Mouse (Mus musculus) liver, embryonic 11.5 days (tissue): ENCODE results near the gene Birc7. TPM values are rescaled to one million over a fixed set of nuclear protein-coding genes. Genes with fewer than 3 reads are reported as not detected.

Experiments used
- ATAC-seq: fragments of 200-750 bp; cut with Nextera tagmentation; replicated peaks from 2 replicates; pipeline ENCODE4 v1.8.0; 2017; ENCODE audit warnings: moderate number of reproducible peaks, mild to moderate bottlenecking, moderate TSS enrichment, moderate library complexity; ENCODE audit not compliant: low FRiP score
- DNase-seq: peaks from one replicate; pipeline ENCODE4 v3.0.0-alpha.2; 2017; ENCODE audit warnings: low spot score
- H3K27ac ChIP-seq: fragments of 300-500 bp; sonication (generic); 2 replicates; pipeline ENCODE4 v1.5.1; 2014; ENCODE audit warnings: mild to moderate bottlenecking, low read depth, low read length, control low read depth
- H3K27me3 ChIP-seq: fragments of 300-500 bp; sonication (generic); replicated peaks from 2 replicates; pipeline ENCODE4 v1.6.1; 2014; ENCODE audit warnings: low read length, mixed read lengths; ENCODE audit not compliant: control insufficient read depth, insufficient read depth
- H3K36me3 ChIP-seq: fragments of 300-500 bp; sonication (generic); 2 replicates; pipeline ENCODE4 v1.6.1; 2014; ENCODE audit warnings: mild to moderate bottlenecking, low read length, moderate library complexity, mixed read lengths; ENCODE audit not compliant: control insufficient read depth, insufficient read depth
- H3K4me1 ChIP-seq: fragments of 300-500 bp; sonication (generic); replicated peaks from 2 replicates; pipeline ENCODE4 v1.6.1; 2014; ENCODE audit warnings: low read length, mixed read lengths; ENCODE audit not compliant: control insufficient read depth, insufficient read depth
- H3K4me2 ChIP-seq: fragments of 300-500 bp; sonication (generic); 2 replicates; pipeline ENCODE4 v1.6.1; 2014; ENCODE audit warnings: mild to moderate bottlenecking, control low read depth, moderate library complexity
- H3K4me3 ChIP-seq: fragments of 300-500 bp; sonication (generic); 2 replicates; pipeline ENCODE4 v1.5.1; 2014; ENCODE audit warnings: low read depth, low read length, control low read depth
- H3K9ac ChIP-seq: fragments of 300-500 bp; sonication (generic); 2 replicates; pipeline ENCODE4 v1.6.1; 2014; ENCODE audit warnings: low read depth, low read length, control low read depth
- H3K9me3 ChIP-seq: fragments of 300-500 bp; sonication (generic); 2 replicates; pipeline ENCODE4 v1.6.1; 2016; ENCODE audit warnings: low read length, inconsistent platforms, mixed read lengths; ENCODE audit not compliant: control insufficient read depth
- WGBS: fragments of 180-500 bp; shearing (Covaris S2); extraction: QIAGEN DNeasy Blood & Tissue Kit; methylation state at CpG from one replicate; pipeline ENCODE4 v1.1.7; 2014; 5-methylcytosine and 5-hydroxymethylcytosine counted together
- polyA plus RNA-seq: library from polyadenylated mRNA; unstranded; fragments of >200 nt; fragmentation: Nextera tagmentation; extraction: Ambion mirVana; gene quantifications from 2 replicates; pipeline ENCODE4 v1.2.1, GENCODE M21; 2014

Gene Birc7
- polyA plus RNA-seq, 1 experiment from 2014 or later: not detected

DNA sequence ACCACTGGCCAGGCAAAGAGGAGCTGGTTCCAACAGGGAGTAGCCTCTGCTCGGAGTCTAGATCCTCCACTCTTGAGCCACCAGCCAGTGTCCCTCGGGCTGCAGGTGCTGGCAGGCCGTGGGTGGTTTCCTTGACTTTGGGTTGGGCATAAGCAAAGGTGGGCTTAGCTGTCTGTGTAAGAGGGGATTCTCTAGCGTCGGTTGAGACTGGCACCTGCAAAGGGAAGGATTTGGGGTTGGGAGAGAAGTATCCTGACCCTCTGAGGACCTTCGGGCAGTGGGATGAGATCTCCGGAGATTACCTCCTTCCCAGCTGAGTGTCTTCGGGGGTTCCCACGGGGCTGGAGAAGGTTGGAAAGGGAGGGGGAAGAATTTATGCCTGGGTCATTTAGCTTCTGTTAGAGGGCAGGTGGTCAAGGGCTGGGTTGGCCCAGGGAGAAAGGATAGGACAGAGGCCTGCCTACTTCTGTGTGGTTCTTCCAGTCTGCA lies 36.9 kb upstream of the Birc7 start:
- Histone ChIP-seq H3K36me3 (no peaks in the 10 kb centered on the region), H3K9ac (no peak overlapping the region), H3K9me3 (no peaks in the 10 kb centered on the region), H3K4me1 (peaks cover 10% of the 10 kb centered on the region), H3K27me3 (peaks cover 96% of the 10 kb centered on the region), H3K4me3 (no peak overlapping the region), H3K27ac (no peak overlapping the region), H3K4me2 (no peak overlapping the region)
- ATAC-seq: no peak
- 13% methylated on average over 9 of the region's 9 CpGs for WGBS
- no peak for DNase-seq

DNA sequence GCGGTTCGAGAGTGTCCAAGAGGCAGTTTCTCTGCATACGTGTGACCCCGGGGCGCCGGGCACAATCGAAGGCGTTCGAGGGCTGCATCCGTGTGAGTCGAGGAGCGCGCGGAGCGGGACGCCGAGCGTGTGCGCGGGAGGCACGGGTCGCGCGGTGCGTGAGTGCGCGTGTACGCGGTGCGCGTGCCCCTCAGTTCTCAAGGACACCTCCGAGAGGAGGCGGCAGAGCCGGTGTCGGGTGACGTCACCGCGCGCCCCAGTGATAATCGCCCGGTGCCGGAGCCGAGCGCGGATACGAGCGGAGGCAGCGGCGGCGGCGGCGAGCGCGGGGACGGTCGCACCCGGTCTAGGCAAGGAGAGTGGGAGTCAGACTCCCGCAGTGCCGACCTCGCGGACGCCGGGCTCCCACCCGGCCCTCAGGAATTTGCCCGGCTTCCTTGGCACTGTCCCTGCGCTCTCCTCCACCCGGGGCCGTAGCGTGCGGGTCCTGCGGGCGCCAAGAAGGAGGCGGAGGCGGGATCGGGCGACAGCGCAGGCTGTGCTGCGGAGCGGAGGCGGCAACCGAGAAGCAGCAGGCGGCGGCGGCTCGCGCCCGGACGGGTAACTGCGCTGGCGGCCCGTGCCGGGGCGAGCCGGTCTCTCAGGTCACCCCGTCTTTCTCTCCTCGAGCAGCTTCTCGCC lies 35.8 kb upstream of the Birc7 start:
- Histone ChIP-seq H3K9ac (no peak overlapping the region), H3K4me1 (peaks cover 10% of the 10 kb centered on the region)
- DNase-seq: no peak

DNA sequence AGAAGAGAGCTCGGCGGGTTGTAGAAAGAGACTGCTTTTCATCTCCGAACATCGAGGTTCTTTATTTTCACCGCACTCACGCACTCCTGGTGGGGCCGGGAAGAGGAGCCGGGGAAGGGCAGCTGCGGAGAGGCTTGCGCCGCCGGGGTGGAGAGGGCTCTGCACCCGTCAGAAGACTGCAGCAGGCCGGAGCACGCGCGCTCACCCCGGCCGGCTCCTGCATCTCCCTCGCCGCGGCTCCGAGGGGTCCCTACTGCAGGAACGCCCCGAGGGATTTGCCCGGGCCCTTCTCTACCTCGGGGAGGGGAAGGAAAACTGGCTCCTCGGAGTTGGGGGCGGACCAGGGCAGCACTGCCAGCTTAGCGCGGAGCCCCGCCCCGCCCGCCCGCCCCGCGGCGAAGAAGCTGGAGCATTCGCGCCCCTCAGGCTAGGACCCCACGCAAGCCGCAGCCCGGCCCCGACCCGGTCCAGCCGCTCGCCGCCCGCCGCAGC lies 35.2 kb upstream of the Birc7 start:
- H3K4me1 ChIP-seq: peaks cover 10% of the 10 kb centered on the region
- peak overlapping the region; percentile 40 for H3K4me3 ChIP-seq
- ATAC-seq (no peak), DNase-seq (peak; percentile 48)
- H3K9ac ChIP-seq: no peak overlapping the region
- H3K27ac ChIP-seq: no peak overlapping the region
- peak overlapping the region; percentile 66 for H3K4me2 ChIP-seq
- no peaks in the 10 kb centered on the region for H3K36me3 ChIP-seq
- peaks cover 92% of the 10 kb centered on the region for H3K27me3 ChIP-seq
- H3K9me3 ChIP-seq: no peaks in the 10 kb centered on the region
- 2% methylated on average over 49 of the region's 50 CpGs for WGBS

More for the DNA sequence above, 35.8 kb upstream of the Birc7 start:
- Histone ChIP-seq H3K36me3 (no peaks in the 10 kb centered on the region), H3K9me3 (no peaks in the 10 kb centered on the region), H3K27ac (no peak overlapping the region), H3K4me3 (peak overlapping the region; percentile 40), H3K27me3 (peaks cover 98% of the 10 kb centered on the region), H3K4me2 (peak overlapping the region; percentile 66)
- 1% methylated on average over 95 of the region's 97 CpGs for WGBS
- ATAC-seq: no peak

DNA sequence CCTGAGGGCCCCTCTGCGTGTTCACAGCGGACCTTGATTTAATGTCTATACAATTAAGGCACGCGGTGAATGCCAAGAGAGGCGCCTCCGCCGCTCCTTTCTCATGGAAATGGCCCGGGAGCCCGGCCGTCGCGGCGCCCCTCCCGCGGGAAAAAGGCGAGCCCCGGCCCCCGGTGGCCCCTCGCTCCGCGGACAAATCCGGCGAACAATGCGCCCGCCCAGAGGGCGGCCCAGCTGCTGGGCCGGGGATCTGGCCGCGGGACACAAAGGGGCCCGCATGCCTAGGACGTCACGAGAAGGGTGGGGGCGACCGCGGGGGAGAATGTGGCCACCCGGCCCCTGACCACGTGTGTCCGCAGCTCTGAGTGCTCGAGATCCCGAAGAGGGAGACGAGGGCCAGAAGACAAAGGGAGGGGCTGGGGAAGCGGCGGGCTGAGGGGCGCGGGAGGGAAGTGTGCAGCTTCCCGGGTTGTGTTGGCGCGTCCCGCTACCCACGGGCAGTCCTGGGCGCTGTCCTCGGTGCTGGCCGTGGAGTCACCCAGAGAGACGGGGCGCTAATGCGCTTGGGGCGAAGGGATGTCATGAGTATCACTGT lies 34.7 kb upstream of the Birc7 start:
- Histone ChIP-seq H3K9ac (no peak overlapping the region), H3K9me3 (no peaks in the 10 kb centered on the region), H3K4me2 (peak overlapping the region; percentile 66), H3K27ac (no peak overlapping the region), H3K27me3 (peaks cover 87% of the 10 kb centered on the region), H3K4me1 (peaks cover 10% of the 10 kb centered on the region), H3K36me3 (no peaks in the 10 kb centered on the region), H3K4me3 (peak overlapping the region; percentile 40)
- DNase-seq (peak; percentile 51), ATAC-seq (0 out of 2 replicates have a peak, but pooled peaks have one; percentile 3)
- 2% methylated on average over 56 of the region's 57 CpGs for WGBS

DNA sequence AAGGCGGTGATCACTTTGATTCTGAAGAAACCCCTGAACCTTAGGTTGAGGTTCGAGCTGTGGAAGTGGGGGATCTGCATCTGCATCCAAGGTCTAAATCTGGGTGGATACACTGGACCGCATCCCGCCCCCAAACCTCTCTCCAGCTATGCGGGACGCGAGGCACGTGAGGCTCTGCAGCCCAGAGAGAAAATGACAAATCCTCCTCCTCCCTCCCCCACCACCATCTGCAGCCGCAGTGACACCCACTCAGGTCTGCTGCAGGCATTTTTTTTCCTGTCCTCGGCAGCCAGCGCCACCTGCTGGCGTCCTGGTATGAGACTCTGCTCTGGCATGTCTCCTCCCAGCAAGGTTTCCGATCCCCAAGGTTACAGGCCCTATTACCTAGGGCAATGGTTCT lies 34.1 kb upstream of the Birc7 start:
- Histone ChIP-seq H3K36me3 (no peaks in the 10 kb centered on the region), H3K4me1 (peaks cover 10% of the 10 kb centered on the region), H3K9me3 (no peaks in the 10 kb centered on the region), H3K27ac (no peak overlapping the region), H3K4me2 (no peak overlapping the region), H3K9ac (no peak overlapping the region), H3K4me3 (no peak overlapping the region; the same call in 1 of the 2 replicates), H3K27me3 (peaks cover 80% of the 10 kb centered on the region)
- ATAC-seq (peak; percentile 32; the same call in 1 of the 2 replicates), DNase-seq (peak; percentile 60)
- 2% methylated on average over 13 of the region's 13 CpGs for WGBS

DNA sequence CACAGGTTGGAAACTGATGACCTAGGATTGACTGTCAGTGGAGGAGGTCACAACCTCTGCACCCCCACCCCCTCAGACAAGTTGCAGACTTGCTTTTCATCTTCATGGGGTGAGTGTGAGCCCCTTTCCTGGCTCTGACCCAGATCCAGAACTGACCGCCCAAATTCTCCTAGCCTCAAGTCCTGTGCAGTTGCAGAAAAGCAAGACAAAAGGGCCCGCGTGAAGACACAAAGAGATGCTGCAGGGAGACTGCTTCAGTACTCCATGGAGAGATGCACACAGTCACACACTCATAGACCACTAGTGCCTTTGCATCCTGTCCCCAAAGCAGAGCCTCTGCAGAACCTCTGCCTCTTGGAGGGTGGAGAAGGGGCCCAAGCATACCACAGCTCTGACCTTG lies 33.5 kb upstream of the Birc7 start:
- Histone ChIP-seq H3K4me2 (no peak overlapping the region), H3K27ac (no peak overlapping the region), H3K36me3 (no peaks in the 10 kb centered on the region), H3K4me1 (peaks cover 10% of the 10 kb centered on the region), H3K9ac (no peak overlapping the region), H3K27me3 (peaks cover 75% of the 10 kb centered on the region), H3K9me3 (no peaks in the 10 kb centered on the region), H3K4me3 (no peak overlapping the region)
- 69% methylated on average over 3 of the region's 3 CpGs for WGBS
- ATAC-seq: no peak
- no peak for DNase-seq

DNA sequence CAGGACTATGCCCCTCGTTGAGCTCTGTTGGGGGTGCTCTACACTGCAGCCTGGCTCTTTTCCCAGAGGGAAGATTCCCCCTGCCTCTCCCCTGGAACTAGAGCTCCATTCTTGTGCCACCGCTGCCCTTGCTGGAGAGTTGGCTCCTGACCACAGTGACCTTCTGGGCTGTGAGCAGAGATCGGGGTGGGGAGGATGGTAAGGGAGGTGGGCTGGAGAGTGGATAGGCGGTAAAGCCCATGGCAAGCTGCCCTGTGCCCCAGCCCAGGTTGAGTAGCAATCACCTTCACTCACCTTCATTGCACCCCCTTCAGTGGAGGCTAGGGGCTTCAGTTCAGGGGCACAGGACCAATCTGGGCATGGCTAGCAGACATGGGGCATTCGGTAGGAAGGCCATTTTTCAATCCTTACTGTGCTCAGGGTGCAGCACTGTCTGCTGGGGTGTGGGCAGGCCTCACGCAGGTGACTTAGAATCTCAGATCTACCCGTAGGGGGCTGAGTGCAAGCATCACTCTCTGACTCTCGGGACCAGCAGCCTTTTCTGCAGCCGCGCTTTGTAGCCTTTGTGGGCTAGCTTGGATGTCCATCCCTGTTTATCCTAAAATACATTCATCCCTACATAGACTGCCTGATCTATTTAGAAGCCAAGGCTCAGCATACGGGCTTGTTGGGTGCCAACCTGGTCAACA lies 32.8 kb upstream of the Birc7 start:
- Histone ChIP-seq H3K27ac (no peak overlapping the region), H3K27me3 (peaks cover 68% of the 10 kb centered on the region), H3K4me1 (peaks cover 10% of the 10 kb centered on the region), H3K4me3 (no peak overlapping the region), H3K9me3 (no peaks in the 10 kb centered on the region), H3K36me3 (no peaks in the 10 kb centered on the region), H3K9ac (no peak overlapping the region), H3K4me2 (no peak overlapping the region)
- DNase-seq (no peak), ATAC-seq (no peak)
- 70% methylated on average over 11 of the region's 11 CpGs for WGBS

DNA sequence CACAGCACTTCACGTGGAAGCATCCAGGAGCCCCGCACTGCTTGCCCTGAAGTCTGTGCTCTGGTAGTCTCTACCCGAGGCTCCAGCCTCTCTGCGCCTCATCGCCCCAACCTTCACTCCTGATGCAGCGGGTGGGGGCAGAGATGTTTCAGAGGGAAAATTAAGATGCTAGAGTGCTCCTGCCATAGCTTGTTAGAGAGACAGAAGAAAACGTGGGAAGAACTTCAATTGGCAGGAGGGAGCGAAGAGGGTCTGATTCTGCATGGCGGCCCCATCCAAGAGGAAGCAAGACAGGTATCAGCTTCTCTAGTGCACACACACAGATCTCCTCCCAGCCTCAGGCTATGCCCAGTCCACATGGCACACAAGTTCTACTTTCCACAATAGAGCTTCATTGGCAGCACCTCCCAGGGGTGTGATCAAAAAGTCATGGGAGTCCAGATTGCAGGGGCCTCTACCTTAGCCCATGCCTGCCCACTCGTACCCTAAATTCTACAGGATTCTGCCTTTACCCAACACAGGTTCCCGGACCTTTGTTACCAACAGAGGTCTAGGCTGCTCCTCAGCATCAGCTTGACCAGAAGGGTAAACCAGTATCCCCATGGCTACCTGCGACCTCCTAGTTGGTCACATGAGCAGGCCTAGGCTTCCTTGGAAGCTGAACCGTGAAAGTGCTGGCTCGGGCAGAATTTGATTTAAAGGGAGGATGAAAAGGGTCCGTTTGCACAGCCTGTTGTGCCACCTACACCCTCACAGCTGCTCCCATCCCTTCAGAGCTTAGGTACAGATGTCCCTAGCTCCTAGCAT lies 31.8 kb upstream of the Birc7 start:
- Histone ChIP-seq H3K4me2 (no peak overlapping the region), H3K36me3 (no peaks in the 10 kb centered on the region), H3K9me3 (no peaks in the 10 kb centered on the region), H3K27me3 (peaks cover 58% of the 10 kb centered on the region), H3K4me3 (no peak overlapping the region), H3K27ac (no peak overlapping the region), H3K4me1 (peaks cover 10% of the 10 kb centered on the region), H3K9ac (no peak overlapping the region)
- no peak for DNase-seq
- WGBS: 70% methylated on average over 15 of the region's 15 CpGs
- ATAC-seq: no peak
